Mouse (Mus musculus) E14TG2a.4 (cell line): ENCODE results near the gene Rars2.

Experiments
- H3K27me3 ChIP-seq: 2 replicates; pipeline ENCODE4 v1.6.1; 2014; ENCODE audit warnings: low read length, control low read depth; ENCODE audit not compliant: insufficient read depth
- H3K36me3 ChIP-seq: 2 replicates; pipeline ENCODE4 v1.6.1; 2014; ENCODE audit warnings: low read length, control low read depth; ENCODE audit not compliant: insufficient read depth
- H3K4me1 ChIP-seq: replicated peaks from 2 replicates; pipeline ENCODE4 v1.6.1; 2014; ENCODE audit warnings: low read depth, low read length, control low read depth
- H3K4me3 ChIP-seq: replicated peaks from 2 replicates; pipeline ENCODE4 v1.5.1; 2014; ENCODE audit warnings: mild to moderate bottlenecking, low read length
- H3K9me3 ChIP-seq: 2 replicates; pipeline ENCODE4 v1.6.1; 2014; ENCODE audit warnings: low read length, control low read depth
- CTCF ChIP-seq: conservative IDR thresholded peaks from 2 replicates; pipeline ENCODE4 v1.5.1; 2014; ENCODE audit warnings: low read length
- NANOG ChIP-seq: IDR thresholded peaks from 2 replicates; pipeline ENCODE4 v1.6.1; 2014; ENCODE audit warnings: borderline replicate concordance, low read length, mixed read lengths
- POU5F1 ChIP-seq: IDR thresholded peaks from 2 replicates; pipeline ENCODE4 v1.6.1; 2014; ENCODE audit warnings: low read length, borderline replicate concordance

Gene Rars2

GRCm38 (mm10) chr4:34584871-34585607 lies 29.7 kb upstream of the Rars2 start:
- TF ChIP-seq CTCF (no peak), POU5F1 (no peak), NANOG (no peak)
- H3K4me3 ChIP-seq: no peak overlapping the region
- H3K9me3 ChIP-seq: no peaks in the 10 kb centered on the region
- no peaks in the 10 kb centered on the region for H3K27me3 ChIP-seq
- peaks cover 31% of the 10 kb centered on the region for H3K4me1 ChIP-seq
- H3K36me3 ChIP-seq: peaks cover 78% of the 10 kb centered on the region

DNA sequence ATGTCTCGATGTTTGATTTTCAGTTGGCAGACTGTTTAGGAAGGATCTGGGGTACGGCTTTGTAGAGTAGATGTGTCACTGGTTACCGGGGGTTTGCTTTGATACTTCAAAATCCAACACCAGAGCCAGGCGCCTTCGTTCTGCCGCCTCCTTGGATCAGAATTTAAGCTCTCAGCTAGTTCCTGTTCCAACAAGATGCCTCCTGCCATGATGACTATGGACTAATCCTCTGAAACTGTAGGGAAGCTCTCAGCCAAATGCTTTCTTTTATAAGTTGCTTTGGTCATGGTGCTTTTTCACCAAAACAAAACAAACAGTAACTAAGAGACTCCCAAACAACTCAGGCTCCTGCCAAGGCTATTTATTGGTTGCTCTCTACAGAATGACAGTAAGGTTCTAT lies 11.6 kb upstream of the Rars2 start:
- no peaks in the 10 kb centered on the region for H3K27me3 ChIP-seq
- H3K9me3 ChIP-seq: no peaks in the 10 kb centered on the region
- peaks cover 86% of the 10 kb centered on the region for H3K36me3 ChIP-seq
- H3K4me3 ChIP-seq: no peak overlapping the region
- no peak for TF ChIP-seq NANOG
- TF ChIP-seq POU5F1: no peak
- TF ChIP-seq CTCF: no peak
- H3K4me1 ChIP-seq: no peaks in the 10 kb centered on the region

DNA sequence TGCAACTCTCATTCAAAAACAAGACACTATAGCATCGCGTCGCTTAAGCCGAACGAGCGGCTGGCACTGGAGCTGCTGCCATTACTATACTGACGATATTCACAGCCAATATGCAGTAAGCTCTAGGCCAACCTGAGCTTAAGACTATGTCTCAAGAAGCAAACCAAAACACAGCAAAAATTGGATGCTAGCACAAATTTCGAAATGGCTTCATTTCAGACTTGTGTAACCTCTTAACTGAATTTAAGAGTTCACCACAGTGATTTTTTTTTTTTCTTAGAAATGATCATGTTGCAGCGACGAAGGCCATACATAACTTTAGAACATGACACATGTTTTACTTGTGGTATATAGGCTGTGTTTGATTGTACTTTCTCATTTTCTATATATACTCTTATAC lies 8.1 kb upstream of the Rars2 start:
- no peaks in the 10 kb centered on the region for H3K9me3 ChIP-seq
- no peaks in the 10 kb centered on the region for H3K27me3 ChIP-seq
- no peaks in the 10 kb centered on the region for H3K4me1 ChIP-seq
- H3K4me3 ChIP-seq: no peak overlapping the region
- TF ChIP-seq CTCF (no peak), POU5F1 (no peak), NANOG (no peak)
- H3K36me3 ChIP-seq: peaks cover 79% of the 10 kb centered on the region

- H3K4me3 ChIP-seq: peak overlapping the region; percentile 95
- H3K4me1 ChIP-seq: peaks cover 34% of the 10 kb centered on the region
- no peaks in the 10 kb centered on the region for H3K9me3 ChIP-seq
- peaks cover 39% of the 10 kb centered on the region for H3K36me3 ChIP-seq
- no peaks in the 10 kb centered on the region for H3K27me3 ChIP-seq
- TF ChIP-seq POU5F1: no peak
- no peak for TF ChIP-seq CTCF
- TF ChIP-seq NANOG: no peak
Observed at GRCm38 (mm10) chr4:34613571-34614145, 1.1 kb upstream of the Rars2 start.

DNA sequence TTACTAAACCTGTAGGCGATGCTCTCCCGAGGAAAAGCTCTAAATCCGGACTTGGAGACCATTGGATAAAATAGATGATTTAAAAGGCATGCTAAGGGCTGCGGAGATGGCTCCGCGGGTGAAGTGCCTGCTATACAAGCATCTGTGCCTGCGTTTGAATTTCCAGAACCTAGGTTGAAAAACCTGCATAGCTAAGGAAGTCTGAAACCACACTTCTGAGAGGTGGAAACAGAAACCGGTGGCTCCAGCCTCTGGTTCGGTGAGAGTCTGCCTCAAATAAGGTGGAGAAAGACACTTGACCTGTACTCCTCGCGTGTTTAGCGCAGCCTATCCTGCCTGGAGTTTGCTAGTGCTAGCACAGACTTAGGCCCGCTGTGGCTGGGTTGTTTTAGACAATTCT lies 546 bp downstream of the Rars2 start:
- peaks cover 34% of the 10 kb centered on the region for H3K36me3 ChIP-seq
- H3K4me1 ChIP-seq: peaks cover 34% of the 10 kb centered on the region
- TF ChIP-seq CTCF (no peak), NANOG (no peak), POU5F1 (no peak)
- no peaks in the 10 kb centered on the region for H3K9me3 ChIP-seq
- H3K4me3 ChIP-seq: peak overlapping the region; percentile 95
- no peaks in the 10 kb centered on the region for H3K27me3 ChIP-seq

- no peak for TF ChIP-seq POU5F1
- TF ChIP-seq NANOG: no peak
- no peak for TF ChIP-seq CTCF
- peaks cover 34% of the 10 kb centered on the region for H3K4me1 ChIP-seq
- no peaks in the 10 kb centered on the region for H3K27me3 ChIP-seq
- no peaks in the 10 kb centered on the region for H3K9me3 ChIP-seq
- peak overlapping the region; percentile 95 for H3K4me3 ChIP-seq
- peaks cover 39% of the 10 kb centered on the region for H3K36me3 ChIP-seq
Observed at GRCm38 (mm10) chr4:34616146-34616545, 1.4 kb downstream of the Rars2 start.

GRCm38 (mm10) chr4:34625556-34625955 lies 10.8 kb downstream of the Rars2 start:
- H3K36me3 ChIP-seq: peaks cover 92% of the 10 kb centered on the region
- no peaks in the 10 kb centered on the region for H3K4me1 ChIP-seq
- H3K27me3 ChIP-seq: no peaks in the 10 kb centered on the region
- H3K9me3 ChIP-seq: no peaks in the 10 kb centered on the region
- no peak overlapping the region for H3K4me3 ChIP-seq
- TF ChIP-seq POU5F1 (no peak), CTCF (no peak), NANOG (no peak)

- peaks cover 91% of the 10 kb centered on the region for H3K36me3 ChIP-seq
- H3K4me3 ChIP-seq: no peak overlapping the region
- H3K27me3 ChIP-seq: no peaks in the 10 kb centered on the region
- H3K9me3 ChIP-seq: no peaks in the 10 kb centered on the region
- TF ChIP-seq CTCF: no peak
- no peak for TF ChIP-seq NANOG
- no peak for TF ChIP-seq POU5F1
- no peaks in the 10 kb centered on the region for H3K4me1 ChIP-seq
Observed at GRCm38 (mm10) chr4:34626401-34626800, 11.6 kb downstream of the Rars2 start.

GRCm38 (mm10) chr4:34629956-34630355 lies 15.2 kb downstream of the Rars2 start:
- Histone ChIP-seq H3K27me3 (no peaks in the 10 kb centered on the region), H3K4me3 (no peak overlapping the region), H3K9me3 (no peaks in the 10 kb centered on the region), H3K4me1 (no peaks in the 10 kb centered on the region), H3K36me3 (peaks cover 91% of the 10 kb centered on the region)
- TF ChIP-seq NANOG (no peak), POU5F1 (no peak), CTCF (no peak)
